Mouse (Mus musculus) liver, adult 2 months (tissue): ENCODE data around the gene Ttll2.
"Not testable (repeated sequence)": the region's sequence is repeated elsewhere in the genome, so short reads cannot be mapped to it uniquely, and the experiment has no call there.

Source experiments
- CTCF ChIP-seq: fragments of 200-500 bp; IDR thresholded peaks from 2 replicates; pipeline ENCODE4 v1.5.1; 2011; ENCODE audit warnings: low read depth, low read length, control low read depth
- POLR2A ChIP-seq: fragments of 200-500 bp; IDR thresholded peaks from 2 replicates; pipeline ENCODE4 v1.6.1; 2011; ENCODE audit warnings: low read length, control low read depth; ENCODE audit not compliant: insufficient read depth; ENCODE audit errors: extremely low read depth

GRCm38 (mm10) chr17:7365615-7366014 lies 13.1 kb upstream of the Ttll2 start:
- TF ChIP-seq CTCF, POLR2A: not testable (repeated sequence)
